Mouse (Mus musculus): ENCODE results near the gene Pym1. TPM values are rescaled to one million over a fixed set of nuclear protein-coding genes. Genes with fewer than 3 reads are reported as not detected.

Pym1 gene
- polyA plus RNA-seq (2014; fragmentation: Nextera tagmentation; extraction: Ambion mirVana) = 37.4 and 39.1 TPM in 2 replicates

DNA sequence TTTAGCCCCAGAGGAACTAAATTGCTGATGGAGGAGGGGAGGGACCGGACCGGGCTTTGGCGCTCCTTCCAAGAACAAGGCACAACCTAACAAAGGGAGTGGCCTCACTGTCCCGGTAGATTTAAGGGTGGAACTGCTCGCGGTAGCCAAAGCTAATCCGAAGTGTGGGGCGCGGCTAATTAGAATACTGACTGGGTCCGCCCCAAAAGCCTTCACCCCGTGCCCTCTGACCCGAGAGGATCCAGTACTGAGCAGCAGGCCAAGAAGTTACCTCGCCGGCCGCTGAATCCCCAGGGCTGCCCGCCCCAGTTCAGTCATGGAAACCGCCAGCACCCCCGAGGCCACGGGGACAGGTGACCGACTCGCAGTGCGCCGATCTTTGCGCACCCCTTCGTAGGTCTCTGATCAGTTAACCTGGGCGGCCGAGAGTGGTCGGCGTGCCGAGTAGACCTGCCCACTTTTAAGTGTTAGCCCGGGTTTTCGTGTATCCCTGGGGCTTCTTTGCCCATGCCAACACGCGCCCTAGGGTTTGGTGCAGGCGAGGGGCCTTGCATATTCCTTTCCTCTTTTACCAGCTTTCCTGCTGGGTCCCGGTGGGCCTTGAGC lies at the start of gene Pym1:
TSS of gene Pym1 (plus strand) at position 244 of the 606 bp plus-strand sequence.
- peak; percentile 74 for ATAC-seq (ENCODE audit: insufficient read depth)
- peaks cover 11% of the 10 kb centered on the region; the same call in 1 of the 2 replicates for H3K4me1 ChIP-seq (ENCODE audit: insufficient read depth)
- H3K4me2 ChIP-seq = peak within 1 kb of the TSS; percentile 91
- no peak for TF ChIP-seq CTCF (IDR thresholded peaks at IDR 0.05; ENCODE audit: low read depth)
- no peaks in the 10 kb centered on the region for H3K9me3 ChIP-seq (ENCODE audit: low read depth, low read length)
- no peaks in the 10 kb centered on the region for H3K27me3 ChIP-seq (ENCODE audit: insufficient read depth, low read length)
- DNase-seq = peak; percentile 85
- H3K36me3 ChIP-seq (ENCODE audit: insufficient read depth) = peaks cover 7% of the 10 kb centered on the region; the same call in 1 of the 2 replicates
- peak within 1 kb of the TSS; percentile 86 for H3K9ac ChIP-seq
- H3K4me3 ChIP-seq (ENCODE audit: low read depth, low read length) = peak within 1 kb of the TSS; percentile 72
- WGBS = under 1% methylated on average over 36 of the region's 36 CpGs
- H3K27ac ChIP-seq (ENCODE audit: low read depth) = peak within 1 kb of the TSS; percentile 98

DNA sequence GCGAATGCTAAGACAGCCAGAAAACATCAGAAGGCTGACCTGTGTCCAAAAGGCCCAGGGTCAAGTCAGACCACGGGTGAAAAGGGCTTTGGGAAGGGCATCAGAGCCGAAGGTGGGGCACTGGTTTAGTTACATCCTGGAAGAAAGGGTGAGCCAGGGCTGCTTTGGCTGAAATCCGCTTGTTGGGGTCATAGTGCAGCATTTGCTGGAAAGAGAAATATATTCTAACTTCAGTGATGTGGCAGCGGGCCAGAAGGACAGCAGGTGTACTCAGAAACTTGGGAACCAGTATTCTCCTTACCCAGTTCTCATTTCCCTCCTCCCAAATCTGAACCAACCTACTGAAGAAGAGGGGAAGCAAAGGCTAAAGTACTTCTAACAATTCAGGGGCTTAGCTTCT lies 48.7 kb upstream of the Pym1 start:
- 78% methylated on average over 5 of the region's 5 CpGs for WGBS
- H3K27me3 ChIP-seq (ENCODE audit: insufficient read depth, low read length) = no peaks in the 10 kb centered on the region
- no peak overlapping the region for H3K4me3 ChIP-seq (ENCODE audit: low read depth, low read length)
- ATAC-seq (ENCODE audit: insufficient read depth) (no peak), DNase-seq (no peak)
- H3K36me3 ChIP-seq (ENCODE audit: insufficient read depth) = peaks cover 60% of the 10 kb centered on the region
- H3K9me3 ChIP-seq (ENCODE audit: low read depth, low read length) = no peaks in the 10 kb centered on the region
- no peak overlapping the region for H3K9ac ChIP-seq
- no peaks in the 10 kb centered on the region for H3K4me1 ChIP-seq (ENCODE audit: insufficient read depth)
- H3K27ac ChIP-seq (ENCODE audit: low read depth) = no peak overlapping the region
- TF ChIP-seq CTCF (IDR thresholded peaks at IDR 0.05; ENCODE audit: low read depth) = no peak
- no peak overlapping the region for H3K4me2 ChIP-seq

DNA sequence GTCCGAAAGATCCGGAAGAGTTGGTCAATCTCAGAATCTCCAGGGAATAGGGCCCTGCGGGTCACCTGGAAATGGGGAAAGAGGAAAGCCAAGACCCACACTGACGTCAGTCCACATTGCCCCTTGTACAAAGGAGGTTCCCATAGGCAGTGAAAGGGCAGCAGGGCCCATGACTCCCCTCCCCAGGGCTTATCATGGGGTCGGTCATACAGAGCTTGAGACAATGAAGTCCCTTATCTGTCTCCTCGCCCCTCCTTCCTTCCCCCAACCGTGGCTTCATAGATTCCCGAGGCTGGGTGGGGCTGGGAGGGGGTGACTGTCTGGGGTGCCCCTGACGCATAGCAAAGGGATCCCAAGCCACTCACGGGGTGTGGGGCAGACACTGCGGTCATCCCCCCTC lies 48.1 kb upstream of the Pym1 start:
- Histone ChIP-seq H3K4me2 (no peak overlapping the region), H3K27me3 (ENCODE audit: insufficient read depth, low read length) (no peaks in the 10 kb centered on the region), H3K4me1 (ENCODE audit: insufficient read depth) (no peaks in the 10 kb centered on the region), H3K4me3 (ENCODE audit: low read depth, low read length) (no peak overlapping the region), H3K27ac (ENCODE audit: low read depth) (no peak overlapping the region), H3K9ac (no peak overlapping the region), H3K9me3 (ENCODE audit: low read depth, low read length) (no peaks in the 10 kb centered on the region), H3K36me3 (ENCODE audit: insufficient read depth) (peaks cover 60% of the 10 kb centered on the region)
- ATAC-seq (ENCODE audit: insufficient read depth) (no peak), DNase-seq (no peak)
- no peak for TF ChIP-seq CTCF (IDR thresholded peaks at IDR 0.05; ENCODE audit: low read depth)
- WGBS = 72% methylated on average over 11 of the region's 11 CpGs

DNA sequence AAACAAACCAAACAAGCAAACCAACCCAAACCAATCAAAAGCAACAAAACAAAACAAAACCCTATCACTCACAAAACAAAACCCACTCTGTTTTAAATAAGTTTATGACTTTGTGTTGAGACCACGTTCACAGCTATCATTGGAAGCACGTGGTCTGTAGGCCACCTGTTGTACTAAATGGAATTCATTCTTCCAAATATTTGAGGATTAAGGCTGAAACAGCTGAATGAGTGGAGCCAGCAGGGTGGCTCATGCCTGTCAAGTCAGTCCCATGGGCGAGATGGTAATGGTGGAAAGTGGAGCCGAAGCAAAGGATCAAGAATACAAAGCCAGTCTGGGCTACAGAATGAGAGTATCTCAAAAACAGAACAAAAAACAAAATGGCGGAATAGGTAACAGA lies 47.0 kb upstream of the Pym1 start:
- WGBS = 90% methylated on average over 5 of the region's 5 CpGs
- Histone ChIP-seq H3K4me1 (ENCODE audit: insufficient read depth) (peaks cover 3% of the 10 kb centered on the region; the same call in 1 of the 2 replicates), H3K4me2 (no peak overlapping the region), H3K36me3 (ENCODE audit: insufficient read depth) (peaks cover 60% of the 10 kb centered on the region), H3K27ac (ENCODE audit: low read depth) (no peak overlapping the region), H3K4me3 (ENCODE audit: low read depth, low read length) (no peak overlapping the region), H3K27me3 (ENCODE audit: insufficient read depth, low read length) (no peaks in the 10 kb centered on the region), H3K9me3 (ENCODE audit: low read depth, low read length) (no peaks in the 10 kb centered on the region), H3K9ac (no peak overlapping the region)
- DNase-seq (no peak), ATAC-seq (ENCODE audit: insufficient read depth) (no peak)
- no peak for TF ChIP-seq CTCF (IDR thresholded peaks at IDR 0.05; ENCODE audit: low read depth)

DNA sequence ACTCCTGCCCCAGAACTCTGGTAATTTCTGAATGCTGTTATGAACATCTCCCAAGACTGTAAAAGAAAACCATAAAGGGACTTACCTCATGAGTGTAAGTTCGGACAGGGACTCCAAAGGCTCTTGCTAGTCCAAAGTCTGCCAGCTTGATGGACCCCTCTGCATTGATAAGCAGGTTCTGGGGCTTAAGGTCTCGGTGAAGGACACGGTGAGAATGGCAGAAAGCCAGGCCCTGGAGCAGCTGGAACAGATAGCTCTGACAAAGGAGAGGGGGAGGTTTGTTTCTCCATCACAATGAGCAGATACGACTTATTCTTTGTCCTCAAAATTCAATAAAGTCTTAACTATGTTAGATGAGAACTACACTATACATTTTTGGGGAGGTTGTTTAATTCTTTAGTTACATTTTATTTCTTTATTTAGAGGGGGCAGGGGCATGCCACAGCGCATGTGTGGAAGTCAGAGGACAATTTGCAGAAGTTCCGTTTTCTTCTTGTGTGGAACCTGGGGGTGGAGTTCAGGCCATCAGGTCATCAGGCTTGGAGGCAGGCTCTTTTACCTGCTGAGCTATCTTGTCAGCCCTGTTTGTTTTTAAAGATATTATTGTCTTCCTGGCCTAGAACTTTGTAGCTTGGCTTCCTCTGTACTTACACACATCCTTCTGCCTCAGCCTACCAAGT lies 45.2 kb upstream of the Pym1 start:
- Histone ChIP-seq H3K4me2 (no peak overlapping the region), H3K4me1 (ENCODE audit: insufficient read depth) (peaks cover 3% of the 10 kb centered on the region; the same call in 1 of the 2 replicates), H3K27me3 (ENCODE audit: insufficient read depth, low read length) (no peaks in the 10 kb centered on the region), H3K9me3 (ENCODE audit: low read depth, low read length) (no peaks in the 10 kb centered on the region), H3K27ac (ENCODE audit: low read depth) (no peak overlapping the region), H3K4me3 (ENCODE audit: low read depth, low read length) (no peak overlapping the region), H3K36me3 (ENCODE audit: insufficient read depth) (peaks cover 57% of the 10 kb centered on the region), H3K9ac (no peak overlapping the region)
- no peak for TF ChIP-seq CTCF (IDR thresholded peaks at IDR 0.05; ENCODE audit: low read depth)
- ATAC-seq (ENCODE audit: insufficient read depth) (no peak), DNase-seq (no peak)
- 73% methylated on average over 6 of the region's 6 CpGs for WGBS

DNA sequence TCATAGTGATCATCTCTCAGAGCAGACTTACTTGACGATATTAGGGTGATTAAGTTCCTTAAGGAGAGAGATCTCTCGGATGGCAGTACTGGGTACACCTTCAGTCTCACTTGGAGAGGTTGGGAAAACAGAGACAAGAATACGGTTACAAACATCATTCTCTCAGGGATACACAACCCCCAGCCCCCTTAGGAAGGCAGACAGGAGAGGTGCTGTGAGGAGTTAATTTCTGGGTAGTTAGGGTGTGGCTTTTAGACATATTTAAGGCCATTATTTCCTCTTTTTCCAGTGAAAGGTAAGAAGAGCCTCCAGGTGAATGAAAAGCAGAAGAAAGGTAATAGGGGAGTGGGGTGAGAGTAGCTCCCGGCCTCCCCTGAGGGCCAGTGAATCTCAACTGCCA lies 43.8 kb upstream of the Pym1 start, which contains the start of gene Pmel:
TSS of gene Pmel (plus strand) at position 301 of the 400 bp plus-strand sequence.
- H3K4me3 ChIP-seq (ENCODE audit: low read depth, low read length) = peak within 1 kb of the TSS; percentile 83
- peaks cover 45% of the 10 kb centered on the region for H3K36me3 ChIP-seq (ENCODE audit: insufficient read depth)
- no peaks in the 10 kb centered on the region for H3K9me3 ChIP-seq (ENCODE audit: low read depth, low read length)
- no peak for TF ChIP-seq CTCF (IDR thresholded peaks at IDR 0.05; ENCODE audit: low read depth)
- WGBS = 5% methylated on average over 4 of the region's 4 CpGs
- no peak for ATAC-seq (ENCODE audit: insufficient read depth)
- peaks cover 3% of the 10 kb centered on the region; the same call in 1 of the 2 replicates for H3K4me1 ChIP-seq (ENCODE audit: insufficient read depth)
- H3K9ac ChIP-seq = peak within 1 kb of the TSS; percentile 88
- no peak for DNase-seq
- H3K4me2 ChIP-seq = peak within 1 kb of the TSS; percentile 62
- peak within 1 kb of the TSS; percentile 99 for H3K27ac ChIP-seq (ENCODE audit: low read depth)
- no peaks in the 10 kb centered on the region for H3K27me3 ChIP-seq (ENCODE audit: insufficient read depth, low read length)
